Mouse (Mus musculus) right cerebral cortex, postnatal 4 days (tissue): Measurements from ENCODE around the gene Fndc8.

Source experiments
- DNase-seq: peaks from one replicate; pipeline ENCODE4 v3.0.0-alpha.2; 2022

The Fndc8 gene

DNA sequence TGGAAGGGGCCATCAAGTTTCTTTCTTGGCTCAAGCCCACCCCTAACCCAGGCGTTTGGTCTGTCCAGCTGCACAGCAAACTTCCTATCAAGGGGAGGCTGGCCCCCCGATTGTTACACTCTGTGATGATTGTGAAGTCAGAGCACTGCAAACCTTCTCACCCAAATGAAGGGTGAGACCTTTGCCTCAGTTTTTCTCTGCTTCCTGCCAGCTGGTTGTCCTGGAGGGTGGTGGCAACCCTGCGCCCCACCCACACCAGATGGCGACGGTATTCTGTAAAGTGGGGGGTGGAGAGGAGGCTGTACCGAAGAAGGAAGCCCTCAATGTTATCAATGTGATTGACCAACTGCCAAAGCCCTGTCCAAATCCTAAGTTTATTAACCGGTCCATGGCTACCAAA, at the start of gene Fndc8:
TSS of gene Fndc8 (plus strand) at position 189 of the 400 bp plus-strand sequence.
- no peak for DNase-seq

DNA sequence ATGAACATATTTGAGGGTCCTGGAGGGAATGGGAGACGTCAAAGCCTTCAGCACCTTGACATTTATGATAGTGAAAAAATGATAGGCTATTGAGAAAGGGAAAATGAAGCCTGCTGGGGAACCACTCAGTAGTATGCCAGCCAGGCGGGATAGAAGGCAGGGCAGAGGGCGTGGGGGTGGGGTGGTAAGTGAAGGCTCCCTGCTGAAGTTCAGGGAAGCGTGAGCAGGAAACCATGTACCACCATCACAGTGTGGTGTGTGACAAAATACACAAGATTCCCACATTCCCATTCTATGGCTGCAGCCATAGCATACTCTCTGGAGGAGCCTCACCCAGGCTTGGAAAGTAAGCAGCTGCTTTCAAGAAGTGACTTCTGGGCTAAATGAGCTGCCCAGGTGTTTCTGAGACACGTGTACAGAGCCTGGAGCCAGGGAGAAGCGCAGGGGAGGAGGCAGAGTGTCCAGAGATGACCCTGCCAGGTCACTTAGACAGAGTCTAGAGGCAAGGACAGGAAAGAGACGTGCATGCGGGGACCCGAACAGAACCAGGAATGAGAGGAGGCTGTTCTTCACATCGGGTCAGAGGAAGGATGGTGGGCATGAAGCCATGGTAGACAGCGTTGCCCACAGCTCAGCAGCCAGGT, 47.0 kb upstream of the Fndc8 start:
- DNase-seq, result no peak

DNA sequence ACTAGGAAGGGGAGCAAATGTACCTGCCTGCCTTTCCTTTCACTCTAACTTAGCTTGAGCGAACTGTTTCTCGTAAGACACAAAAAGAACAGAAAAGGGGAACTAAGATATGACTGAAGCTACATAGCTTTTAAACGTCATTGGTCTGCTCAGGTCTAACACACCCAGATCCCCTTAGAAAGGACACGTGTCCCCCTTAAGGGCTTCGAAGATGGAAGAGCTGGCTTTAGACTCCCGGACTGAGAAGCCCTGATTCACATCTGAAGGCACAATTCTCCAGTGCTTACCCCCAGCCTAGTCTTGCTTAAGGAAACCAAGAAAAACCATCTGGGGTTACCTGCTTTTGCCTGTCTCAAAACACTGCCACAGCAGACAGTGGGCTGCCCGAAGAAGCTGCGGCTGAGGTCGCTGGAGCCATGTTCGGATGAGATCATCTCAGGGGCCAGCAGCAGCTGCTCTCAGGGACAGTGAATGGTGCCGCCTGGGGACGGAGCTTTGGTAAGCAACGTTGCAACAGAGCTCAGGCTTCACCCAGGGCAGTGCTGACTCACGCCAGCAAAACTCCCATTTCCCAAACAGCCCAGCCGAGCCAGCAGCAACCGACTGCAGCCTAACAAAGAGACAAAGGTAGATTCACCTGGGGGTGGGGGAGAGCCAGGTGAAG, 46.4 kb upstream of the Fndc8 start:
- peak; percentile 14 for DNase-seq

DNA sequence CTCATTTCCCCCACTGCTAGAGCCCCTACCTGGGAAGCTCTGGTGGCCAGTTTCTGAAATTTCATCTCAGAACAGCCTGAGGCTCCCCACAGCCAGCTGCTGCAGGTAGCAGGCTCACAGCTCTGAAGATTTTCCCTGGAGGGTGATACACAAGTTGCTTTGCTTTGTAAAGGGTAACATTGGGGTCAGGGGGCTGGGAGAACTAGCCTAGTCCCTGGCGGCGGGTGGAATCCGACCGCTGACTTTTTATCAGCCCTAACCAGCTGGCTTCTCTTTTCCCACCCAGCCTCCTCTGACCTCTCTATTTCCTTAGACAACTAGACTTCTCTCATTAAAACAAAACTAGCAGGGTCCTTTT, 45.9 kb upstream of the Fndc8 start:
- no peak for DNase-seq

DNA sequence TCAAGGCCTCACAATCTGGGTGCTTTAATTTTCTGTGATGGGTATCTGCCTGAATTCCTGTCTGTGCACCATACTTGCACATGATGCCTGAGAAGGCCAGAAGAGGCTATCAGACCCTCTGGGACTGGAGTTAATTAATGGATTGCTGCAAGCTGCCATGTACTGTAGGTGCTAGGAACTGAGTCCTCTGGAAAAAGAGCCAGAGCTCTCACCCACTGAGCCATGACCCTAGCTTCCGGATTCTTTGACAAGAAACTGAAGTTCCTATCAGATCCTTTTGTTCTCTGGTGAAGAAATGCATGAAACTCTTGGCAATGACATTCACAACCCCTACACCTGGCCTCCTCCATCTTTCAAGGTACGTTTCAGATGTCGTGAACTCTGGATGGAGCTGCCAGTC, 45.0 kb upstream of the Fndc8 start:
- DNase-seq, result no peak

DNA sequence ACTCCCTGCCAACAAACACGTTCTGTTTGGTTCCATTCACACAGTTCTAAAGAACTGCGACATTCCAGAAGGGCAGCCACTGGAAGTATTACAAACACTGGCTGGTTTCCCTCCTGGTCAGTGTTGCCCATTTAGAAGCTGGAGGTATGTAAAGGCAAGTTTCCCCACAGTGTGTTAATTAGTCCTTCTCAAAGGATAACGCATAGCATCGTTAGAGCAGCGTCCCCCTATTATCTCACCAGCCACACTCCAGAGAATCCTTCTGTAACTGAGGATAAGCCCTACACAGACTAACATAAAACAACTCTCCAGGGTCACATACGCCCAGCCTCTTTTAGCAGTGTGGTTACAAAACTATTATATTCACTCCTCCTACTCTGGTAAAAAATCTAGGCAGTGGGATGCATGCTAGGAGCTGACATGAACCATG, 44.3 kb upstream of the Fndc8 start:
- no peak for DNase-seq

DNA sequence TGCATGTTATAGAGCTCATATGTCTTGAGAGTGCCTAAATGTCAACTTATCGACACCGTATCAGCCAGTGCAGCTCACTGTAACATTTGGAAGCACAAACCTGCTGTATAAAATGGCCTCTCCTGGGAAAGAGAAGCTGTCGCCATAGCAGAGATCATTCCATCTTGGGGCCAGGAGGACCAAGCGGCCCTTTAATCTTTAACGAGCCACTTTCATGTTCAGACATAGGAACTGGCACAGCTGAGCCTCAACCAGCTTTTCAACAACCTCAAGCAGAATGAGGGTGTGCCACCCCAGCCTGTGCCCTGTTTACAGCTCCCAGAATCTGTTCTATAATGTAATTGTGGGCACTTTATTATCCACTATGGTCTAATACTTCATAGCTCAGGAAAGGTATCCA, 41.7 kb upstream of the Fndc8 start:
- no peak for DNase-seq

DNA sequence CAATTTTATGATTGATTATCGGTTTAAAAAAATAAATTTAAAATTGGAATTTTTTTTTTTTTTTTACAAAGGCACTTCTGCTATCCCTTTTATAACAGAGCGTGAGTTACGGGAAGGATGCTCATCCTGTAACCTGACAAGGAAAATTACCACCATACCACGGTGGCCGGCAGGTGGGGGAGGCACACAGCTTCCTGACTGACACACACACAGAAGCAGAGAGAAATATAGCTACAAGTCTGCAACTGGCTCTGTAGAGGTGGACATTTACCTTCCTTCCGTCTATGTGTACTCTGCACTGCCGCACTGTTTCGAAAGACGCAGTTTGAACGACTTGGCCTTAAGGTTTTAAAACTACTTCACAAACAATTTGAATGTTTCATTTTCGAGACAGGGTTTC, 39.8 kb upstream of the Fndc8 start:
- DNase-seq, result no peak

DNA sequence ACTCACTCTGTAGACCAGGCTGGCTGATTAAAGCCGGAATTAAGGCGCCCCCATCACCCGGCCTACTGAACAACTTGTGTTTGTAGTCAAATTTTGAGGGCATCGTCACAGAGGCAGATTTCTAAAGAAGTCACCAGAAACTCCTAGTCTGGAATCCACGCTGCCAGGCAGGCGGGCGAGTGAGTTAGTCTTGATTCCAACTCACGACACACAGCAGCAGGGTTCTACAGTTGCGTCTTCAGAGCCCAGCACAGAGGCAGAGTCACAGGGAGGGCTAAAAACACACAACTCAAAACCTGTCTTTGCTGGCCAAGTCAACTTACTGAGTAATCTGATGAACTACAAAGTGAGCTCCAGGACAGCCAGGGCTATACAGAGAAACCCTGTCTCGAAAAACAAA, 39.4 kb upstream of the Fndc8 start:
- no peak for DNase-seq

DNA sequence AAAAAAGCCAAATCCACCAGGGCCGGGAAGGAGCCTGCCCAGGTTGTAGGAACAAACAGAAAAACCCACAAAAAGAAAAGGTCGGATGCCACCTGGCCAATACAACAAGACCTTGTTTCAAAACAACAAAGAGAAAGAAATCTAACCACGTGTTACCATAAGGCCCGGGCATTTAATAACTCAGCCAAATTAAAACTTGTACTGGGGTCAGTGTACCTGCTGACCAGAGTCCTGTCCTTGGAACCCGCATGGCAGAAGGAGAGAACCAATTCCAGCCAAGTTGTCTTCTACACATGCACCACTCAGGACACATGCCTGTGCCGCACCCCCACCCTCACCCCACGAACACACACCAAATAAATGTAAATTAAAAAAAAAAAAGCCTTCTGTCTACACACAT, 39.0 kb upstream of the Fndc8 start:
- DNase-seq, result no peak

DNA sequence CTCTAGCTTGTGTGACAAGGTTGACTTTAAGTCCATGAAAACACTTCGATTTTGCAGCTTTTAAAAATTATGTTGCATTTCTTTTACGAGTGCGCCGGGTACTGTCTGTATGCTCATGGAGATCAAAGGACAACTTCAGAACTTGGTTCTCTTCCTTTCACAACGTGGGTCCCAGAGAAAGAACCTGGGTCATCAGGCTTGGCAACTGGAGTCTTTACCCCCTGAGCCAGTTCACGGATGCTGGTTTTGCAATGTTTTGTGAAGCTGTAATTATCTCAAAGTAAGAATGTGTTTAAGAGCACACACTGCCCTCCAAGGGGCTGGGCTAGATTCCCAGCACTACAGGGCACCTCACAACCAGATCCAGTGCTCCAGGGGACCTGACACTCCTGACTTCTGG, 37.8 kb upstream of the Fndc8 start:
- DNase-seq, result no peak

DNA sequence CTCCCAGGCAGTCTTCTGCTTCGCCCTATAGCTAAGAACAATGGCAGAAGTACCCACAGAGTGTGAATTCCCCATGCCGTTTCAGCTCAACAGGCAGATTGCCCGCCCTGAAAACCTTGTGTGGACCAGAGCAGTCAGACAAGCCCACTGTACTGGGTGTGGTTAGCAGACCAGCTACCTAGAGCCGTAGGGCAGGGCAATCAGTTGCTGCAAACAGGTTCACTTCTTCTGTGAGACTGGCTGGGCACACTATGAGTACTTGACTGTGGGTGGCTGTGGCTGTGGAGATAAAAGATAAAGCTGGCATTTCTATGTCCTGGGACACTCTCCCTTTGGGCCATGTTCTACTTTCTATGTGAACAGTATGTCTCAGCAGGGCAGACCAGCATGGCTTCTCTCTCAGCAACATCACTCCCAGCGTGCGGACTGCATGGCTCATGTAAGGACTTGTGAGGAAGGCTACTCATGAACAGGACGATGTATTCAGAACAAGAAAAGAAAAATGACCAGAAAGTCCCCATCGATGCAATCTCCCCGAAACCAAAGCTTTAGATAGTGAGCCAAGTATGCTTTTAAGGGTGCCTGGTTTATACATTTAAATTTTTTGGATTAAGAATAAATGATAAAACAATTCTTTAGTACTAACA, 36.5 kb upstream of the Fndc8 start:
- DNase-seq, result no peak

DNA sequence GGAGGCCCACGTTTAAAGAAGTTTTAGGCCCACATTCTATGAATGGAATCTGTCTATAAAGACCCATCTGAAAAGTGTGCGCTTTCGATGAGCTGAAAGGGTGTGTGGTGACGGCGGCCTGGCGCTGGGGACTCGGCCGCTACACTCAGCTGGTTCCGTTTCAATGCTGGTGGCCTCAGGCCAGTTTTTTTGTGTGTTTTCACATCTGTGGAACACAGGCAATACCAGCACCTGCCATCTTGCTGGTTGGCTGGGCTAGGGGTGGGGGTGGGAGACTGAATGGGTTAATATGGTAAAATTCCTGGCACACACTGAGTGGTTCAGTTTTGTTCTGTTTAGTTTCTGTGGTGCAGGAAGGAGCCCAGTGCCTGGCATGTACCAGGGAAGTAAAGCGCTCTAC, 35.9 kb upstream of the Fndc8 start:
- DNase-seq, result peak; percentile 38

DNA sequence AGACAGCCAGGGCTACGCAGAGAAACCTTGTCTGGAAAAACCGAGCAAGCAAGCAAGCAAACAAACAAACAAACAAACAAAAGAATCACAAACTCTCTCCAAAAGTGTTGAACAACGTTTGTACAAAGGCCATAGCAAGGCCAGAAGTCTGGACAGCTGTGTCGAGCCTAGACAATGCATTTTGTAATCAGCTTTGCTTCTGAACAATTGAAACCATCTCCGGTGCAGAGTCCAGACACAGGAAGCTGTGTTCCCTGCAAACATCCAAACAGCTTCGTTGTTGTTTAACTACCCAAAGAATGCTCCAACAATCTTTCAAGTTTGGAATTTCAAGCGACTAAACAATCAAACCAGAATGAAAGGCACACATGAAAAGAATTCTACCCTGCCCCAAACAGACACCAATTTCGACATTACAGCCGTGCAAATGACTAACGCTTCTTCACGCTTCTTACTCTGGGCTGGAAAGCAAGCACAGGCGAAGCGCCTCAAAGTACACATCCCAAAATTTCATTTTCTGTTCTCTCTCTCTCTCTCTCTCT, 34.5 kb upstream of the Fndc8 start:
- no peak for DNase-seq

DNA sequence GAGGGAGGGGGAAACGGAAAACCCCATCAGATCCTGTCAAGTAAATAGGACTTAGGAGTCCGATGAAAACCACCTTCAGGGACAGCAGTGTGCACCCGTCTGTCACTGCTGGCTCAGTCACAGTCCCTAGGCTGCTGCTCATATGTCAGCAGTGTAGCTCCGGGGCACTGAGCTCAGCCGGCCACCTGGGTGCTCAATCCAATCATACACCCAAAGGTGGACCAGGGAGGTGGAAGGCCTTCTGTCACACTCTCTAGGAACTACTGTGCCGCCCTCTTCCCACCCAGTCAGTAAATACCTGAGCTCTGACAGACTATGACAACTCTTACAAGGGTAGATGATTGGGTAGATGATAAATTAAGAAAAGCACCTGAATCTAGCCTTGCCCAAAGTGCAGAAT, 31.2 kb upstream of the Fndc8 start:
- DNase-seq, result no peak

DNA sequence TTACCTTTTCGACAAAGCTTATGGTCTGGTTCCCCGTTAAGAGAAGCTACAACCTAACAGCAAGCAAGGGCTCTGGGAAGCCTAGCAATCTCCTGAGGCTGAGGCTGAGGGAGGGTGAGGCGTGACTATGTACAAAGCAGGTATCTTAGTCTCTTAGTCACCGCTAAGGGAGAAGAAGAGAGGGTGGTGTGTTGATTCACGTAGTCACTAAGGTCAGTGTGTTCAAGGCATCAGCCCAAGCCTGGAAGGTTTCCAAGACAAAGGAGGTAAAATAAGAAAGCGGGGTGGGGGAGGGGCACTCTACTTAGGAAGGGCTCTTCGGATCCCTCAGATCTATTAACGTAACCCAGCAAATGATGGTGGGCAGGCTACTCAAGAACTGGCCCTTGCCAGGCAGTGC, 30.4 kb upstream of the Fndc8 start:
- no peak for DNase-seq

DNA sequence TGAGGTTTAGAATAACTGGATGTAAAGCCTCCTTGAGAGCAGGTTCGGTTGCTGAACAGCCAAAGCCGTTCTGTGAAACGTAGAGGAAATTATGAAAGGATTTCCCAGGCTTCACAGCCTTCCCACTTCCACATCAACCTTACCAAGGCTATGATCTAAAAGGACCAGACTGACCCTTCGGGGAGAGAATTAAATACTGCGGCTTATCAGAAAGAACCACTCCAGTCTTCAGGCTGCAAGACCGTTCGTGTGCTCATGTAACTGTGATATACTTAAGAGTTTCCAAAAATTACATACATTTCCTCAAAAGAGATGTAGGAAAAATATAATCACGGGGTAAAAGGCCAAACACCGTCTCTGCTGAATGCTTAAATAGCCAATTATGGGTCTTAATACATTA, 29.3 kb upstream of the Fndc8 start:
- no peak for DNase-seq

DNA sequence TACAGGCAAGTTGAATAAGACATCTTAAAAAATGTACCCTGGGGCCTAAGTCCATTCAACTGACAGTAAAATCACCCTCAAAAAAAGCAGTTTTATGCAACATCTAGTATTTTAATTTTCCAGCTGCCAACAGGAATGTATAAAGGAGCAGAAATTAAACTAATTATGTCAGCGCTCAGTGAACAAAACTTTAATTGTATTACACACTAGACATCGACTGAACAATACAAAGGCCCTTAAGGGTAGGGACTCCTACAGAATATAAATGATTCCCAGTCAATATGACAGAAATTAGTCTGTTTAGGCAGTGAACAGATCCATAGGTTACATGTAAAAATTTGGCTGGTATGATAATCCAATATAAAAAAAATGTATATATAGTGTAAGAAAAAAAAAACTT, 28.9 kb upstream of the Fndc8 start:
- no peak for DNase-seq

DNA sequence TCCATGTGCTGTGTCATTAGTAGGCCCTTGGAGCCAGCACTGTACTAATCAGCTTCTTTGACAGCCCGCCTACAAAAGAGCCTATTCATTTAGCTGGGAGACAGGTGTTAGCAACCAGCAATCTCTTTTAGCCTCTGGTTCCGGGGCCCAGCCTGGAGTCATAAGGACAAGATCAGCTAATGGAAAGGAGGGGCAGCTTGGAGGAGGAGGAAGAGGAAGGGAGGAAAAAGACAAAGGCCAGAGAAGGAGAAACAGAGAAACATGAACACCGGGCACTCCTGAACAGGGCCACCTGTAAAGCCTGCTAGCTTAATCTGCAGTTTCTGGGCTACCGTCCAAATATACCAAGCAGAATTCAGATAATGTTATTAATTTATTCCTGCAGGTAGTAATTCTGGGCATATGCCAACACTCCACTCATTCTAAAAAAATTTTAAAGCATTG, 28.4 kb upstream of the Fndc8 start:
- no peak for DNase-seq

DNA sequence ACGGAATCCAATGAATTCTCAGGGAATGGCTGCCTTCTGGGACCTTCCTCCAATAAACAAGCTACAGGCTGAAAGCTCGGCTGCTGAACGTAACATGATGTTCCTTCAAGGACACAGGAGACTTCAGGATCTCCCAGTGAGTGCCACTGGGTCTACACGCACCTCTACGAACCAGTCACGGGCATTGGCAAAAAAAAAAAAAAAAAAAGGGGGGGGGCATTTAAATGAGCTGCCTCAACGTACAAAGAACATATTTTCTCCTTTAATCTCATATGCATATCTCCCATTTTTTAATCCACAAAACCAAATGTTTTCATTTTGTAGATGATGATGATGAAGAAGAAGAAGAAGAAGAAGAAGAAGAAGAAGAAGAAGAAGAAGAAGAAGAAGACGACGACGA, 26.0 kb upstream of the Fndc8 start:
- no peak for DNase-seq

DNA sequence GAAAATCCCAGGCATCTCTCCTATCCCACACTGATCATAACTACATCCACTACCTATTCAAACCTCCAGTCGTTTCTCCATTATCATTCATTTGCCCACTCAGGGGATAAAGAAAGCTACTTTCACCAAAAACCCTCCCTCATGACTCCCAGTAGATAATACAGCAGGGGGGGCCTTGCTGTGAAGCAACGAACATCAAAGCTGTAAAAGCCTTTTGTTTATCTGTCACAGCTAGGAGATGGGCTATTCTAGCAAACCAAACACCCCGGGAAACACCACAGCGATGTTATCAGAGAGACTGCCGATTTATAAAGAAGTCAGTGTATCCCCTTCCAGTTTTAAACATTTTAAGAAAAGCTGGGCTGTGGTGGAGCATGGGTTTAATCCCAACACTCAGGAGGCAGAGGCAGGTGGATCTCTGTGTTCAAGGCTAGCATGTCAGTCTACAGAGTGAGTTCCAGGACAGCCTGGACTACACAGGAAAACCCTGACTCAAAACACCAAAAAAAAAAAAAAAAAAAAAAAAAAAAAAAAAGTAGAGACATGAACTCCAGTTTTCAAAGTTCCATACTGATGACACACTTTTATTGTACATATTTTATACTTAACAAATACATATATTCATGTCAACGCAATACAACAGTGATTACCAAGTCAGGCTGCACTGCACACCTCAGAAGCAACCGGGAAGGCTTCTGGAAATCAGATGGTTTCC, 24.9 kb upstream of the Fndc8 start:
- DNase-seq, result no peak

DNA sequence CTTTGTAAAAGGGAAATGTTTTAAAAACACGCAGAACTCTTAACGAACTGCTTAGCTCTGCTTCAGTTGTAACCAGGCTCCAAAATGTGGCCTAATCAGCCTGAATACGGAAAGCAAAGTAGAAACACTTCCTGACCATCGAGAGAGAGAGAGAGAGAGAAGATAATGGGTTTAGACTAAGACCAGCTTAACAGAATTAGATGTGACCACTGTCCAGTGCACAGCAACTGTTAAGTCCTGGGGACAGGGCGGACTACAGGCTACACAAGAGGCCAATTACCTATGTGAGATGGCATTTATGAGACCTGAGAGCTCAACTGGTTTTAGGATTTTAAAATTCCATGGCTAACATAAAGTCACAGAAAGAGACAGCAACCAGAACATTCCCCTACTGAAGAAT, 24.0 kb upstream of the Fndc8 start:
- no peak for DNase-seq

DNA sequence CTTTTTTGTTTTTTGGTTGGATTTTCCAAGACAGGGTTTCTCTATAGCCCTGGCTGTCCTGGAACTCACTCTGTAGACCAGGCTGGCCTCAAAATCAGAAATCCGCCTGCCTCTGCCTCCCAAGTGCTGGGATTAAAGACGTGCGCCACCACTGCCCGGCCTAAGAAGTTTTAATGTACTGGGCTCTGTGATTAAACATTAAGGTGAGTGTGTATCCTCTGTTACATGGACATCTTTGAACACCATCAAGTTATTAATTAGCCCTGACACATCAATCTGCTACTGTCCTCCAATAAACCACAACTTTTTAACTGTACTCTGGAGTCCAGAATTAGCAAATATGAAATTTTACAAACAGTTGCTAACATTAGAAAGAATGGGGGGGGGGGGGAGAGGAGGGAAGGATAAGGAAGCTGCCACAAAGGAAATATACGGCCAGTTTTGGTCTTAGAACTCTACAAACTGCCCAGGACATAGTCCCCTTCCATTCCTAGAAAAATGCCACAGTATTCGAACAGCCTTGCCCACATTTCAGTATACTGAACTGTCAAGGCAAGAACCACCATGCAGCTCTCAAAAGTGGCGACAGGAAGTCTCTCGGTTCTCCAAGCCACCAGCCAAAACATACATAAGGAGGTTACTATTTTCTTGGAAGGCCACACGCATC, 22.3 kb upstream of the Fndc8 start:
- DNase-seq, result no peak
